Mouse (Mus musculus) embryonic stem cell, embryonic (primary cell): Measurements from ENCODE around the gene Lrrc52.

Experiments
- CTCF ChIA-PET, 4 experiments: fragments of 300-600 bp in 2 of 4; fragments of 350-600 bp in 2 of 4; sonication (Branson Sonifier 250); formaldehyde crosslinking; loops; one replicate each; lab custom pipeline; 2022; ENCODE audit warnings: inconsistent platforms in 2 of 4; lab: Charles Lee
- POLR2A ChIA-PET, 4 experiments: fragments of 300-600 bp in 2 of 4; fragments of 350-600 bp in 2 of 4; sonication (Branson Sonifier 250); formaldehyde crosslinking; loops; one replicate each; lab custom pipeline; 2022; ENCODE audit warnings: antibody characterized with exemption in 4 of 4, inconsistent platforms in 1 of 4; lab: Charles Lee

The Lrrc52 gene

DNA sequence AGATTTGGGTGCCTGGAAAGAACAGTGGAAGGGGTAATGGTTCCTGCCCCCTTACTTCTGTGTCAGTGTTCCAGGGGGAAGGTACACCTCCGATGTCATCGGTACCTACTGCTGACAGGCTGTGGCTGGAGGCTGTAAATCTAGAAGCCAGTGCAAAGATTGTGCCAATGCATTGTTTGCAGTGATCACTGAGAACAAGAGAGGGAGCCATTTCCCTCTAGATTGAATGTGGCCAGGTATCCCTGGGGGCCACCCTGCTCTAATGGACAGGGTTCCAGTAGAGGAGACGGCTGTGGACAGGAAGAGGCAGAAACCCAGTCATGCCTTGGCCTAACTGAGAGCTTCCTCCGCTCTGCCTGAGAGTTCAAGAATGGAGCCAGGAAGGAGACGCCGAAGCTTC lies 18.5 kb downstream of the Lrrc52 start:
- ChIA-PET POLR2A (interaction anchor here in 2 of 4 experiments (0.9 to 3.6 kb wide), 11 partner anchors 9 to 199 kb away, joined by 3 to 14 read pairs (median 4); partner anchors contain the start of genes Mgst3 (in 2 of the 2) and Lrrc52 (in 1 of the 2)), CTCF (interaction anchor here in 2 of 4 experiments (1.0 to 5.2 kb wide), 10 partner anchors 33 to 222 kb away, joined by 3 to 29 read pairs (median 4); partner anchors contain the start of genes Aldh9a1 (in 1 of the 2) and Mgst3 (in 1 of the 2))

- ChIA-PET CTCF (interaction anchor here (0.6 to 5.2 kb wide), 22 partner anchors 9 to 1086 kb away, joined by 3 to 29 read pairs (median 4); partner anchors contain the start of genes Aldh9a1 (in 1 of the 4), Lrrc52 (in 1 of the 4) and Mgst3 (in 1 of the 4)), POLR2A (interaction anchor here in 3 of 4 experiments (0.7 to 3.6 kb wide), 9 partner anchors 52 to 198 kb away, joined by 3 to 14 read pairs (median 3); partner anchors contain the start of gene Mgst3 (in 3 of the 3))
Observed at GRCm38 (mm10) chr1:167446516-167446915, 20.1 kb downstream of the Lrrc52 start.

DNA sequence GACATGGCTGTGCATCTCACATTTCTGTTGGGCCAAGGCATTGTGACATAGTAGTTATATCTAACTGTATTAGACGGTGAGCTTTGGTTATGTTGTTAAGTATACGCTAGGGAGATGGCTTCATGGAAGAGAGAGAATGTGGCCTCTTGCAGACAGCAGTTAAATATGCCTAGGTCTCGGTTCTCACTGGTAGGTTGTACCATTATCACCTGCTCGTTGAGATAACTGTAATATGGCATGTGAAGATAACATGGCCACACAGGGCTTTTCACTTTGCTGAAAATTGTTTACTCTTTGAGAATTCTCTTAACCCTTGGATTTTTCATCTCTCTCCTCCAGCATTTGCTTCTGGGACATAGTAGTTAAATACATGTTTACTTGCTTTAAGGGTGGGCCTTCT lies 21.4 kb downstream of the Lrrc52 start:
- ChIA-PET CTCF (interaction anchor here in 1 of 4 experiments (5.2 kb wide), 1 partner anchor 193 kb away, joined by 29 read pairs; no protein-coding TSS in a partner anchor), POLR2A (no interaction called here)

DNA sequence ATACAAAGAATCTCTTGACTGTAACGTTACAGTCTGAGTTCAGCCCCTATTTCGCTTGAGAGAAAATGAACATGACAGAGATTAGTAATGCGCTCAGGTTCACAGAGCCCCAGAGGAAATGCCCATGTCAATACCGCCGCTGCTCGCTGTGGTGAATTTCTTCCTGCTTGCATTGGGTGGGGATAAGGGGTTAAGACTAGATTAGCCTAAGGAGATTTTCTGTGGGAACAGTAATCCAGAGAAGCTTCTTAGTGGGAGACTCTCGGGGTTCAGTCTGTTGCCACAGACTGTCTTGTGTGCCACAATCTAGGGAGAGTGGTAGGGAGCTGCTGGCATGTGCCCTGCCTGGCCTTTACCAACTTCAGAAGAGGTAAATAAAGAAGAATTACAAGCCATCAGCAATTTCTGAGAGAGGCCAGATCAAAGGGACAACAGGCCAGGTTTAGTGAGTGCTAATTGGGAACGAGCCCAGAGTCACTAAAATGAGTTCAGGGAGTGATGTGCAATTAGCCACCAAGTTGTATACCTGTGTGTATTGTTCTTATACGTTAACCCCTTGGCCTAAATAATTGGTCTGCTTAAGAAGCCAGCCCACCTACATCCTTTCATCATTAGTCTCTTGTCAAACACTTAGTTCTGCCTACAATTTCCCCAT lies 28.2 kb downstream of the Lrrc52 start:
- CTCF ChIA-PET: interaction anchor here in 1 of 4 experiments (1.1 kb wide), 1 partner anchor 8 kb away, joined by 4 read pairs; no protein-coding TSS in a partner anchor
- POLR2A ChIA-PET: no interaction called here

DNA sequence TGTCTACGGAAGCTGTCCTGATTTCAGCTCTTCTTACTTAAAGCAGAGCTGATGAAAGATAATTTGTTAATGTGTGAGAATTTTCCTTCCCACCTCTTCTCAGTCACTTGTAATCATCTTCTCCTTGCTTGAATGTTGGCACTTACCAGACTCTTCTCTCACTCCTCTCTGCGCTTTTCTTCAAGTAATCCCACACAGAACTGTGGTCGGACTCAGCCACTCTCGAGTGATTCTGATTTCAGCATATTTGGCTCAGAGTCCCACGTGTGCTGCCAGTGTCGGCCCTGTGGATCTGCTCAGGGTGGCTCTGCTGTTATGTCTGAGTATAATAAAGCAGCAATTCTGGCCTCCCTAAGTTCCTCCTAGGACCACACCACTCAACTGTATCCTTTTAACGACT lies 29.5 kb downstream of the Lrrc52 start:
- ChIA-PET CTCF (interaction anchor here in 1 of 4 experiments (0.7 kb wide), 1 partner anchor 201 kb away, joined by 3 read pairs; no protein-coding TSS in a partner anchor), POLR2A (no interaction called here)

DNA sequence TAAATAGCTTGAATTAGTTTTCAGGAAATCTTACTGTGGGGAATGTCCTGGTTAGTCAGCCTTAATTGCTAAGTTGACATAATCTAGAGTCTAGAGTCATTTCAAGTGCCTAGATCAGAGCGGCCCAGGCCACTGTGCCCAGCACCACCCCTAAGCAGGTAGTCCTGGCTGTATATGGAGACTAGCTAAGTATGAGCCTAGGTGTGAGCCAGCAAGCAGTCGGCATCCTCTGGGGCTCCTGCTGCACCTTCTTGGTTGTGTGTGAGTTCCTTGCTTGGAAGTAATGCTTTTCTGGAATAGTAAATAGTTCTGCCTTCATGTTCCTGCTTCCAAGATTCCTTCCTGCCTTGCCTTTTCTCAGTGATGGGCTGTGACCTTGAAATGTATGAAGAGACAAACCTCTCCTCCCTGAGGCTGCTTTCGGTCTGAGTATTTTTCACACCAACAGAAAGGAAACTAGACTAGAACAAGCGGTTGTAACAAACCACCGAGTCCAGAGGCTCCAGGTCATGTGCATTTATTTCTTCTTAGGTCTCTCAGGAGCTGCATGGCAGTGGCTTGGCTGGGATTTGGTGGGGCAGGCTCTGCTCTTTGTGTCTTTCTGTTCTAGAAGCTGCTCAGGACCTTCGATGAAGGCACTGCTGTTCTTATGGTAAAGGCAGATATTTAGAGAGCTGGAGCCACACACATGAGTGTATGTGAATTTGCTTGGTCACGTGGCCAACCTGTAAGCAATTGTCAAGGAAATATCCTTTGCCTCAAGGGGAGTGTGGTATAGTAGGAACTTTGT lies 30.2 kb downstream of the Lrrc52 start:
- CTCF ChIA-PET: interaction anchor here in 2 of 4 experiments (0.6 to 0.7 kb wide), 2 partner anchors 79 to 202 kb away, joined by 3 read pairs; no protein-coding TSS in a partner anchor
- POLR2A ChIA-PET: no interaction called here

GRCm38 (mm10) chr1:167434931-167435330 lies 31.6 kb downstream of the Lrrc52 start:
- POLR2A ChIA-PET: interaction anchor here in 1 of 4 experiments (1.4 kb wide), 1 partner anchor 13 kb away, joined by 6 read pairs; no protein-coding TSS in a partner anchor
- CTCF ChIA-PET: interaction anchor here in 1 of 4 experiments (0.6 kb wide), 1 partner anchor 267 kb away, joined by 14 read pairs; no protein-coding TSS in a partner anchor

DNA sequence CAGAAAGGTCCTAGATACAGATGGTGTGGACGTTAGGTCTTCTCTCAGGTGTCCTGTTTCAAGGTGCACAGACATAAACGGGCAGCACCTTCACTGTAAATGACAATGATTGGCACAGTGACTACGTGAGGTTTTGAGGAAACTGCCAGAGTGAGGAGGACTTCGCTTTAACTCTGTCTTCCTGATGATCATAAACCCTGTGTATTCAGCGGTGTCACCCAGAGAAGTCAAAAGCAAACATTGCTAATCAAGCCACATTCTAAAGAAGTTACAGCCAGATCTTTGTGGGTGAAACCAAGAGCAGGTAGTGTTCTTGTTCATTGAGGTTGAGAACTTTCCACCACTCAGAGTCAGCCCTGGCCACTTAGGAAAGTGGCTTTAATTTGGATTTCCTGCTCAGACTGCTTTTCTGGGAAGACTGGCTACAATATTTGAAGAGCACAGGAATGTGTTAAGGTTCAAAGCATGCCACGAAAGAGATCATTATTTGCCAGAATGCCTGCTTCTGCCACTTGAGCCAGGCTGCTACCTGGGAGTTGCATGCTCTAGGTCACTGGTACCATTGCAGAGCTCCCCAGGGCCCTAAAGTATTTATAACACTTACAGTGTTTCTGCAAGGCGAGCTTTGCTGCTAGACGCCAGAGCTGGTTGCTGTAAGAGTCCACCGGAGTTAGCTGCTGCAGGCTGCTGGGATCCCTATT lies 35.5 kb downstream of the Lrrc52 start:
- ChIA-PET POLR2A (no interaction called here), CTCF (interaction anchor here in 1 of 4 experiments (0.7 to 0.8 kb wide), 2 partner anchors 16 to 188 kb away, joined by 3 to 9 read pairs; no protein-coding TSS in a partner anchor)

GRCm38 (mm10) chr1:167426681-167427080 lies 39.9 kb downstream of the Lrrc52 start:
- POLR2A ChIA-PET: no interaction called here

DNA sequence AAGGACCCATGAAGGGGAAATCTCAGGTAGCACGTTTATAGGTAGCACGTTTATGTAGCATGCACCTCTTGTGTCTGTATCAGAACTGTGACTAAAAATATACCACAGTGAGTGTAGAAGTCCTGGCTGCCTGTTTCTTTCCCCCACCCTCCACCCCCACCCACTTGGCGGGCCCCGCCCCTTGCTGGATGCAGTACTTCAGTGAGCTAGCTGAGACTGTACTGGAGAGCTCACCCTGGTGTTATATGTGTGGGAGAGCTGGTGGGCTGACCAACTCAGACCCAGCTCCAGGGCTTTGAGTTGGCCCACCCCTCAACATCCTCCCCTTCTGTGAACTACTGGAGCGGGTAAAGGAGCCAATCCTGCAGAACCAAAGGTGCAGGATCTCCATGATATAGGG lies 41.0 kb downstream of the Lrrc52 start:
- POLR2A ChIA-PET: interaction anchor here in 1 of 4 experiments (0.6 to 0.7 kb wide), 3 partner anchors 198 to 1036 kb away, joined by 4 to 5 read pairs (median 4); no protein-coding TSS in a partner anchor

More at GRCm38 (mm10) chr1:167426681-167427080, 39.9 kb downstream of the Lrrc52 start:
- CTCF ChIA-PET: interaction anchor here in 2 of 4 experiments (1.0 to 1.8 kb wide), 2 partner anchors 12 to 218 kb away, joined by 3 to 5 read pairs; no protein-coding TSS in a partner anchor

DNA sequence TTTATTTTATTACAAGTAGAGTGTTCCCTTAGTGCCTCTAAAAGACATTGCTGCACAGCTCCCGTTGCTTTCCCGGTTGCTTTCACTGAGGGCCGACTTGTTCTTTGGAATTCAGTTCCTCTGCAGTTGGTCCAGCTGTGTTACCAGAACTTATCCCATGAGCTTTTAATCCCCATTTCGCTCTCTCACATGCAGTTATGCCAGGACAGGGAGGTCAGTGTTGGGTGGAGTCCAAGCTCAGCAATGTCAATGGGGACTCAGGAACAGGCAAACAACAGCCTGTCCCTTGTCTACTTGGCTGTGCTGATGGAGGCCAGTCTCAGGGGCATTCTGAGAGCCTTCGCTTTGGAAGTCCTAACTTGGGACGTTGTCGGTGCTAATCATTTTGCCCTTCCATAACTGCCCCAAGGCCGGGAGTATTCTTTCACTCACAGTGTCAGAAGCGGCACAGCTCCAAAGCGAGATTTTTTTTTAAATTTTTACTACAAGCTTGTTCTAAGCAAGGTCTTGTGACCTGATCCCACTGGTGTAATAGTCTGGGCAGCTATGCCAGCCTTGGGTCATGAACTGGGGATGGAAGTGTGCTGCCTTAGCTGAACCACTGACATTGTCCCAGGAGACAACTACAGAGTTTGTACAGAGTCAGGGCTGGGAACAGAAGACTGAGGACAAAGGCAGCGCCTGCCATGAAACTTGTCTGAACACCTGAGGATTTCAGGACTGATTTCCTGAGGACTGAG lies 43.9 kb downstream of the Lrrc52 start:
- ChIA-PET POLR2A (no interaction called here), CTCF (interaction anchor here in 3 of 4 experiments (0.6 to 1.7 kb wide), 5 partner anchors 24 to 222 kb away, joined by 3 to 11 read pairs (median 3); no protein-coding TSS in a partner anchor)

More for the DNA sequence above, 41.0 kb downstream of the Lrrc52 start:
- CTCF ChIA-PET: interaction anchor here in 2 of 4 experiments (1.0 to 1.8 kb wide), 5 partner anchors 9 to 244 kb away, joined by 3 to 5 read pairs (median 3); no protein-coding TSS in a partner anchor

GRCm38 (mm10) chr1:167414846-167415245 lies 51.7 kb downstream of the Lrrc52 start:
- ChIA-PET POLR2A (interaction anchor here in 3 of 4 experiments (0.7 to 1.1 kb wide), 5 partner anchors 13 to 223 kb away, joined by 3 to 4 read pairs (median 3); no protein-coding TSS in a partner anchor), CTCF (interaction anchor here (0.5 to 7.7 kb wide), 64 partner anchors 10 to 526 kb away, joined by 3 to 111 read pairs (median 4); partner anchors contain the start of genes Mgst3 (in 3 of the 4), Aldh9a1 (in 1 of the 4) and Lrrc52 (in 1 of the 4))

GRCm38 (mm10) chr1:167411991-167412715 lies 54.4 kb downstream of the Lrrc52 start:
- CTCF ChIA-PET: interaction anchor here in 2 of 4 experiments (1.2 to 7.7 kb wide), 6 partner anchors 42 to 233 kb away, joined by 3 to 111 read pairs (median 58); no protein-coding TSS in a partner anchor
- POLR2A ChIA-PET: interaction anchor here in 1 of 4 experiments (0.5 to 0.9 kb wide), 3 partner anchors 27 to 281 kb away, joined by 3 to 4 read pairs (median 3); no protein-coding TSS in a partner anchor

DNA sequence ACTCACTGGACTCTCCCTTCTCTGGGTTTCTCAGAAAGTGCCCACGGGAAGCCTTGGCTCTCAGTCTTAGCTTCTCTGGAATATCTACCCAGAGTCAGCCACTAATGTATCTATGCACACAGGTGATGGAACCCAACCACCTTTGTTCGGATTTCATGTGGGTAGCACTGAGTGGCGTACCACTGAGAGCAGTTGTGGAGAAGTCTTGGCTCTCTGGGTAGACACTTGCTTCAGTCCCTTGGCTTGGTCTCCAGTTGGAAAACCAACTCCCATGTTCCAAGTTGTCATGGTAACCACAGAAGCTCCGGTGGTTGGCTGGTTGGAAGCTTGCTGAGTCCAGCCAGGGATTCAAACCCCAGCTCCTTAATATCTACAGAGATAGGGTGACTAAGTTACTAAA lies 57.0 kb downstream of the Lrrc52 start:
- CTCF ChIA-PET: interaction anchor here in 2 of 4 experiments (1.0 to 1.8 kb wide), 2 partner anchors 16 to 228 kb away, joined by 3 to 4 read pairs; partner anchors contain the start of gene Mgst3 (in 1 of the 2)
- POLR2A ChIA-PET: interaction anchor here in 1 of 4 experiments (1.3 kb wide), 1 partner anchor 25 kb away, joined by 3 read pairs; no protein-coding TSS in a partner anchor

DNA sequence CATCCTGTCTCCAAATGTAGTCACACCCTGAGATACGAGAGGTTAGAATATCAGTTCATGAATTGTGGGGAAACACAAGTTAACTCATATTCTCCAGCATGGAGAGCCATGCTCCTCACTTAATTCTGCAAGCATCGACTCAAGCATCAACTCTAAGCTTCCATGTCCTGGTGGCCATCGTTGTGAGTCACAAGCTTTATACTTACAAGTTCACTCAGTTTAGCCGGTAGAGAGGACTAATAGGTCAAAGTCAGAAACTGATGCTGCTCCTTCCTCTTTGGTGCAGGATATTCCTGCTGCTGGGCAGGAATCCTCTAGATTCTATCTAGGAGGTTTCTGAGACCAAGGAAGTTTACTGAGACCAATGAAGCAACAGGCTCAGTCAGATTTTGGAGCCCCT lies 61.3 kb downstream of the Lrrc52 start:
- ChIA-PET POLR2A (interaction anchor here in 1 of 4 experiments (0.9 to 1.4 kb wide), 2 partner anchors 12 to 42 kb away, joined by 3 to 4 read pairs; partner anchors contain the start of gene Mgst3), CTCF (interaction anchor here in 2 of 4 experiments (0.6 kb wide), 2 partner anchors 9 to 518 kb away, joined by 3 to 8 read pairs; no protein-coding TSS in a partner anchor)
